Mouse (Mus musculus) liver, adult 2 months (tissue): ENCODE data around the gene Mthfd2. TPM values are rescaled to one million over a fixed set of nuclear protein-coding genes. Genes with fewer than 3 reads are reported as not detected.
"Not testable (repeated sequence)": the region's sequence is repeated elsewhere in the genome, so short reads cannot be mapped to it uniquely, and the experiment has no call there.

Experiments
- DNase-seq: peaks from one replicate; pipeline ENCODE4 v3.0.0-alpha.2; 2011; ENCODE audit warnings: low read depth, low spot score; ENCODE audit errors: extremely low read depth
- H3K27ac ChIP-seq: fragments of 200-500 bp; replicated peaks from 2 replicates; pipeline ENCODE4 v1.5.1; 2012; ENCODE audit warnings: low read depth, mild to moderate bottlenecking, control low read depth, inconsistent platforms, low read length; ENCODE audit not compliant: insufficient read depth
- H3K27me3 ChIP-seq: fragments of 200-500 bp; 2 replicates; pipeline ENCODE4 v1.6.1; 2012; ENCODE audit warnings: mild to moderate bottlenecking, moderate library complexity, low read length, inconsistent platforms; ENCODE audit not compliant: control insufficient read depth, insufficient read depth
- H3K36me3 ChIP-seq: fragments of 200-500 bp; 2 replicates; pipeline ENCODE4 v1.6.1; 2012; ENCODE audit warnings: low read length, inconsistent platforms; ENCODE audit not compliant: control insufficient read depth, insufficient read depth
- H3K4me1 ChIP-seq: fragments of 200-500 bp; 2 replicates; pipeline ENCODE4 v1.6.1; 2011; ENCODE audit warnings: low read length; ENCODE audit not compliant: control insufficient read depth, insufficient read depth
- H3K4me3 ChIP-seq: fragments of 200-500 bp; 2 replicates; pipeline ENCODE4 v1.5.1; 2011; ENCODE audit warnings: low read depth, mild to moderate bottlenecking, control low read depth, low read length, moderate library complexity; ENCODE audit not compliant: insufficient read depth
- H3K79me2 ChIP-seq: fragments of 200-500 bp; 2 replicates; pipeline ENCODE4 v1.6.1; 2012; ENCODE audit warnings: inconsistent platforms, mild to moderate bottlenecking, low read length, moderate library complexity; ENCODE audit not compliant: control insufficient read depth, insufficient read depth
- H3K9ac ChIP-seq: fragments of 200-500 bp; 2 replicates; pipeline ENCODE4 v1.6.1; 2012; ENCODE audit warnings: low read depth, mild to moderate bottlenecking, control low read depth, inconsistent platforms, low read length
- CTCF ChIP-seq: fragments of 200-500 bp; IDR thresholded peaks from 2 replicates; pipeline ENCODE4 v1.5.1; 2011; ENCODE audit warnings: low read depth, low read length, control low read depth
- POLR2A ChIP-seq: fragments of 200-500 bp; IDR thresholded peaks from 2 replicates; pipeline ENCODE4 v1.6.1; 2011; ENCODE audit warnings: low read length, control low read depth; ENCODE audit not compliant: insufficient read depth; ENCODE audit errors: extremely low read depth
- WGBS: fragments of 180-500 bp; shearing (Covaris S2); methylation state at CpG from one replicate; pipeline ENCODE4 v1.1.7; 2018; 5-methylcytosine and 5-hydroxymethylcytosine counted together
- polyA plus RNA-seq: library from polyadenylated mRNA; depleted of rRNA; stranded (reverse); fragments of >200 nt; gene quantifications from 2 replicates; pipeline ENCODE4 v1.2.3, GENCODE M21; 2012
- total RNA-seq: library from RNA; depleted of rRNA; stranded (reverse); fragments of >200 nt; gene quantifications from 2 replicates; pipeline ENCODE4 v1.2.3, GENCODE M21; 2014

Gene Mthfd2
- total and polyA plus RNA-seq, 2 experiments: 0.83 to 1.1 TPM

- H3K27me3 ChIP-seq: no peaks in the 10 kb centered on the region
These were observed 25.9 kb upstream of the Mthfd2 start for GRCm38 (mm10) chr6:83351490-83352160.

GRCm38 (mm10) chr6:83350851-83351405 is 25.2 kb upstream of the Mthfd2 start:
- peaks cover 20% of the 10 kb centered on the region for H3K4me1 ChIP-seq
- no peak for TF ChIP-seq CTCF
- no peak for TF ChIP-seq POLR2A
- H3K9ac ChIP-seq: 0 out of 2 replicates have a peak overlapping the region, but pooled peaks have one; percentile 18
- no peak for DNase-seq
- no peak overlapping the region for H3K27ac ChIP-seq
- H3K36me3 ChIP-seq: no peaks in the 10 kb centered on the region
- H3K79me2 ChIP-seq: peaks cover 15% of the 10 kb centered on the region
- H3K27me3 ChIP-seq: no peaks in the 10 kb centered on the region
- 93% methylated on average over 16 of the region's 16 CpGs for WGBS
- H3K4me3 ChIP-seq: no peak overlapping the region

More at GRCm38 (mm10) chr6:83351490-83352160, 25.9 kb upstream of the Mthfd2 start:
- Histone ChIP-seq H3K9ac (no peak overlapping the region), H3K4me1 (peaks cover 20% of the 10 kb centered on the region), H3K27ac (no peak overlapping the region), H3K4me3 (no peak overlapping the region), H3K79me2 (peaks cover 15% of the 10 kb centered on the region), H3K36me3 (no peaks in the 10 kb centered on the region)
- 89% methylated on average over 7 of the region's 7 CpGs for WGBS
- no peak for DNase-seq
- TF ChIP-seq POLR2A: no peak
- TF ChIP-seq CTCF: no peak

- no peaks in the 10 kb centered on the region for H3K27me3 ChIP-seq
- H3K4me3 ChIP-seq: peak overlapping the region; percentile 90; the same call in 1 of the 2 replicates
- H3K27ac ChIP-seq: no peak overlapping the region
- peaks cover 17% of the 10 kb centered on the region for H3K4me1 ChIP-seq
- no peaks in the 10 kb centered on the region for H3K36me3 ChIP-seq
- peak overlapping the region; percentile 95 for H3K9ac ChIP-seq
- peaks cover 15% of the 10 kb centered on the region for H3K79me2 ChIP-seq
- DNase-seq: no peak
- 82% methylated on average over 7 of the region's 7 CpGs for WGBS
- TF ChIP-seq POLR2A (no peak), CTCF (no peak)
These were observed 24.5 kb upstream of the Mthfd2 start for GRCm38 (mm10) chr6:83350172-83350571.

- DNase-seq: peak; percentile 44
- Histone ChIP-seq H3K4me3 (peak overlapping the region; percentile 90), H3K4me1 (peaks cover 10% of the 10 kb centered on the region), H3K9ac (peak overlapping the region; percentile 95), H3K27ac (peak overlapping the region; percentile 53), H3K79me2 (peaks cover 15% of the 10 kb centered on the region), H3K27me3 (no peaks in the 10 kb centered on the region), H3K36me3 (no peaks in the 10 kb centered on the region)
- WGBS: under 1% methylated on average over 48 of the region's 53 CpGs
- TF ChIP-seq POLR2A (peak; percentile 71), CTCF (peak; percentile 87)
These were observed 23.7 kb upstream of the Mthfd2 start for GRCm38 (mm10) chr6:83349274-83349958.

- H3K4me3 ChIP-seq: peak within 1 kb of the TSS; percentile 90
- no peaks in the 10 kb centered on the region for H3K36me3 ChIP-seq
- H3K4me1 ChIP-seq: peaks cover 8% of the 10 kb centered on the region
- no peaks in the 10 kb centered on the region for H3K27me3 ChIP-seq
- DNase-seq: peak; percentile 7
- WGBS: 35% methylated on average over 6 of the region's 6 CpGs
- TF ChIP-seq POLR2A: no peak
- TF ChIP-seq CTCF: no peak
- H3K9ac ChIP-seq: peak within 1 kb of the TSS; percentile 95
- peak within 1 kb of the TSS; percentile 53 for H3K27ac ChIP-seq
- H3K79me2 ChIP-seq: peaks cover 15% of the 10 kb centered on the region
These were observed 23.2 kb upstream of the Mthfd2 start, which contains the start of gene Bola3 for GRCm38 (mm10) chr6:83348873-83349272. TSS of gene Bola3 (plus strand) at chr6:83349147.

GRCm38 (mm10) chr6:83347916-83348315 is 22.2 kb upstream of the Mthfd2 start:
- peak; percentile 28 for DNase-seq
- H3K79me2 ChIP-seq: peaks cover 15% of the 10 kb centered on the region
- peaks cover 3% of the 10 kb centered on the region; the same call in 1 of the 2 replicates for H3K36me3 ChIP-seq
- H3K27me3 ChIP-seq: no peaks in the 10 kb centered on the region
- no peak overlapping the region for H3K9ac ChIP-seq
- TF ChIP-seq POLR2A (no peak), CTCF (no peak)
- 58% methylated on average over 3 of the region's 3 CpGs for WGBS
- no peak overlapping the region for H3K27ac ChIP-seq
- H3K4me1 ChIP-seq: peaks cover 8% of the 10 kb centered on the region
- no peak overlapping the region for H3K4me3 ChIP-seq

- not testable (repeated sequence) for H3K9ac ChIP-seq, H3K4me3 ChIP-seq, H3K27ac ChIP-seq, DNase-seq, H3K27me3 ChIP-seq, H3K4me1 ChIP-seq
- peaks cover 24% of the 10 kb centered on the region for H3K36me3 ChIP-seq
- WGBS: 70% methylated on average over 8 of the region's 8 CpGs
- H3K79me2 ChIP-seq: peaks cover 10% of the 10 kb centered on the region
These were observed 19.6 kb upstream of the Mthfd2 start for GRCm38 (mm10) chr6:83345285-83345684.
